In the genomic region with DNA sequence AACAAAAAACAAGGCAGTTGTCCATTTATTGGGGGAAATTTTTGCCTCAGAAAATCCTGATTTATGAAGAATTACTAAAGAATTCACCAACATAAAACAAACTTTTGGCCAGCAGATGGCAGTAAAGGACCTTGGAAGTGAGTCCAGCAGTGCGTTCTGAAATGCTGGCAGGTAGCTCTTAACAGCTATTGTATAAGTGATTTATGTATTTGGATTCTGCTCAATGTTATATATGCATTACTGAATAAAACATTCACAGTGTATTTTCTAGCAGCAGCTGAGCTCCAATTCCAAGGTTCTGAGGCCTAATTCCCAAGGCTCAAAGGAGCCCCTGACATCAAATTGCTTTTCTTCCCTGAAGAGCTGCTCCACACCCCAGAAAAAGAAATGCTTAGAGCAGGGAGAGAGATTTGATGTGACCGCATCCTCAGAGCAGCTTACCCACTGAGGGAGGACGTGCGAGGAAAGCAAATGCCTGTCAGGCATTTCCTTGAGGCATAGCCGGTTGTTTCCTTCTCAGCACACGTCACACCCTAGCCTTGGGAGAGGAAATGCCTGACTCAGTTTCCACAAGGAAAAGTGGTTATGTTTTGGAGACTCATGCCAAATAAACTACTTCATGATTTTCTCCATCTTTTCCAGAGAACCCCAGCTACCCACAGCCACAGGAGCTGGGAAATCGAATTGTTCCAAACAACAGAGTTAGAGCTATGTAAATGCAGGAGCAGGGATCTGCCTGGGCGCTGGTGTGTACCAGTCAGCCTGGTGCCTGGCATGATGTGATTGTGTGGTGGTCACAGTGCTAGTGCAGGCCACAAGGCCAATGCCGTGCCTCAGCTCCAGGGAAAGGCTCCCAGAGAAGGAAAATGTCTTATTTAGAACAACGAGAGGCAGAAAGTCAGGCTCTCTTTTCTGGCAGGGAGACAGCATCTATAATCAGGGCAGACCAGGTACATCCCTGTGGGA, we compare ENCODE assay signal across 8 mouse cellular contexts.
DNase-seq lines count a peak whose midpoint lies in the region; ATAC-seq lines count a peak whose summit lies in the region.

No protein-coding gene starts in this region.

- no peak overlapping the region for H3K4me3 ChIP-seq in liver, embryonic 11.5 days (ENCODE audit: low read depth, low read length)
- no peak overlapping the region for H3K4me3 ChIP-seq in midbrain, embryonic 13.5 days (replicated peaks)

- H3K9ac ChIP-seq in liver, embryonic 11.5 days (ENCODE audit: low read depth, low read length): no peak overlapping the region
- peak overlapping the region; percentile 12; the same call in 1 of the 2 replicates for H3K9ac ChIP-seq in midbrain, embryonic 13.5 days (replicated peaks)

- peak; percentile 68 for DNase-seq in liver
- DNase-seq in liver, embryonic 11.5 days (ENCODE audit: low spot score): no peak
- peak; percentile 78 for DNase-seq in cerebellum, adult 8-10 months
- DNase-seq in forelimb bud, embryonic 11.5 days (ENCODE audit: low read depth, low spot score): peak; percentile 85
- peak; percentile 35 for DNase-seq in kidney, adult 18-20 months
- peak; percentile 93 to 95 for DNase-seq in left cerebral cortex, postnatal 14 days (ENCODE audit: low spot score in 2 of 2)
- peak; percentile 39 to 63 for DNase-seq in spleen, postnatal 36 days (ENCODE audit: low spot score in 2 of 2)

- ATAC-seq in liver, embryonic 11.5 days (replicated peaks; ENCODE audit: low FRiP score): no peak
- peak; percentile 88 for ATAC-seq in midbrain, embryonic 13.5 days

- H3K4me1 ChIP-seq in liver, embryonic 11.5 days (replicated peaks; ENCODE audit: control insufficient read depth, insufficient read depth, low read length): 0 out of 2 replicates have a peak, but pooled peaks cover 3% of the 10 kb centered on the region
- peaks cover 35% of the 10 kb centered on the region for H3K4me1 ChIP-seq in midbrain, embryonic 13.5 days (replicated peaks)

- H3K4me2 ChIP-seq in liver, embryonic 11.5 days: no peak overlapping the region
- H3K4me2 ChIP-seq in midbrain, embryonic 13.5 days (replicated peaks): no peak overlapping the region

- H3K27me3 ChIP-seq in liver, embryonic 11.5 days (replicated peaks; ENCODE audit: control insufficient read depth, insufficient read depth, low read length): no peaks in the 10 kb centered on the region
- H3K27me3 ChIP-seq in midbrain, embryonic 13.5 days: no peaks in the 10 kb centered on the region

- no peaks in the 10 kb centered on the region for H3K36me3 ChIP-seq in liver, embryonic 11.5 days (ENCODE audit: control insufficient read depth, insufficient read depth, low read length)
- no peaks in the 10 kb centered on the region for H3K36me3 ChIP-seq in midbrain, embryonic 13.5 days

- no peak overlapping the region for H3K27ac ChIP-seq in liver, embryonic 11.5 days (ENCODE audit: low read depth, low read length)
- H3K27ac ChIP-seq in midbrain, embryonic 13.5 days: peak overlapping the region; percentile 89

- 69% methylated on average over 10 of the region's 10 CpGs for WGBS in liver, embryonic 11.5 days
- WGBS in midbrain, embryonic 13.5 days: 47% methylated on average over 10 of the region's 10 CpGs

- intact Hi-C loops in left cerebral cortex, postnatal 14 days (cut with DNase I): loop anchor here (2.0 to 10.0 kb wide), 3 partner anchors 97 to 1293 kb away; partner anchors contain the start of genes Fars2 and Lyrm4

- no peaks in the 10 kb centered on the region for H3K9me3 ChIP-seq in liver, embryonic 11.5 days (ENCODE audit: control insufficient read depth, low read length)
- no peaks in the 10 kb centered on the region for H3K9me3 ChIP-seq in midbrain, embryonic 13.5 days
